ENCODE assay signal across 10 mouse cellular contexts in genomic region chr12:83303221-83303620, GRCm38 (mm10).
A peak's percentile ranks its signal among the peaks of the same experiment; 100 is the strongest.
DNase-seq lines count a peak whose midpoint lies in the region; ATAC-seq lines count a peak whose summit lies in the region.
"Had no signal": no experiment of that assay in that cellular context is flagged by ENCODE, and none has a peak within 500 bp of the region (broad histone marks: within the 10 kb centered on the region; RNA-seq: fewer than 3 reads in every experiment).

No protein-coding gene starts in this region.

- intact Hi-C loops in left cerebral cortex, postnatal 25 days (cut with DNase I) = no loop called here

- no peaks in the 10 kb centered on the region for H3K36me3 ChIP-seq in lung, embryonic 15.5 days
- H3K36me3 ChIP-seq in forebrain, embryonic 16.5 days (ENCODE audit: control insufficient read depth, insufficient read depth) = no peaks in the 10 kb centered on the region
- no peaks in the 10 kb centered on the region for H3K36me3 ChIP-seq in hindbrain, embryonic 15.5 days

- peak; percentile 24; the same call in 1 of the 2 replicates for ATAC-seq in lung, embryonic 15.5 days (ENCODE audit: borderline replicate concordance, extremely low read depth, low FRiP score, low TSS enrichment)
- no peak for ATAC-seq in forebrain, embryonic 16.5 days
- no peak for ATAC-seq in hindbrain, embryonic 15.5 days (ENCODE audit: low FRiP score, low read depth)
- ATAC-seq in megakaryocyte-erythroid progenitor cell, adult 5-6 weeks (replicated peaks; ENCODE audit: low FRiP score, low TSS enrichment, poor library complexity, severe bottlenecking) = no peak
- ATAC-seq: activated CD4-positive, CD25-positive, alpha-beta regulatory T cell, adult 4 months had no signal

- no peak overlapping the region for H3K4me3 ChIP-seq in lung, embryonic 15.5 days
- no peak overlapping the region for H3K4me3 ChIP-seq in forebrain, embryonic 16.5 days (replicated peaks; ENCODE audit: low read length)
- no peak overlapping the region for H3K4me3 ChIP-seq in hindbrain, embryonic 15.5 days
- H3K4me3 ChIP-seq: erythroblast, embryonic 14.5 days had no signal

- H3K9me3 ChIP-seq in lung, embryonic 15.5 days = no peaks in the 10 kb centered on the region
- H3K9me3 ChIP-seq in forebrain, embryonic 16.5 days (ENCODE audit: control insufficient read depth, low read length) = no peaks in the 10 kb centered on the region
- H3K9me3 ChIP-seq in hindbrain, embryonic 15.5 days = no peaks in the 10 kb centered on the region

- 64% methylated on average over 6 of the region's 6 CpGs for WGBS in lung, embryonic 15.5 days
- 52% methylated on average over 6 of the region's 6 CpGs for WGBS in forebrain, embryonic 16.5 days
- WGBS in hindbrain, embryonic 15.5 days = 49% methylated on average over 6 of the region's 6 CpGs

- H3K27me3 ChIP-seq in lung, embryonic 15.5 days = no peaks in the 10 kb centered on the region
- no peaks in the 10 kb centered on the region for H3K27me3 ChIP-seq in forebrain, embryonic 16.5 days (replicated peaks; ENCODE audit: control insufficient read depth, insufficient read depth, low read length)
- no peaks in the 10 kb centered on the region for H3K27me3 ChIP-seq in hindbrain, embryonic 15.5 days

- H3K4me1 ChIP-seq in lung, embryonic 15.5 days = no peaks in the 10 kb centered on the region
- peaks cover 18% of the 10 kb centered on the region for H3K4me1 ChIP-seq in forebrain, embryonic 16.5 days (replicated peaks; ENCODE audit: control insufficient read depth, insufficient read depth, low read length)
- H3K4me1 ChIP-seq in hindbrain, embryonic 15.5 days (replicated peaks) = peaks cover 21% of the 10 kb centered on the region

- no peak overlapping the region for H3K9ac ChIP-seq in lung, embryonic 15.5 days
- H3K9ac ChIP-seq in forebrain, embryonic 16.5 days (replicated peaks; ENCODE audit: low read depth, low read length) = peak overlapping the region; percentile 30; the same call in 1 of the 2 replicates
- 0 out of 2 replicates have a peak overlapping the region, but pooled peaks have one; percentile 17 for H3K9ac ChIP-seq in hindbrain, embryonic 15.5 days

- H3K27ac ChIP-seq in lung, embryonic 15.5 days = no peak overlapping the region
- peak overlapping the region; percentile 90 for H3K27ac ChIP-seq in forebrain, embryonic 16.5 days (ENCODE audit: low read length)
- H3K27ac ChIP-seq in hindbrain, embryonic 15.5 days (replicated peaks) = peak overlapping the region; percentile 91

- H3K4me2 ChIP-seq in lung, embryonic 15.5 days = no peak overlapping the region
- H3K4me2 ChIP-seq in forebrain, embryonic 16.5 days (ENCODE audit: low read length) = no peak overlapping the region
- peak overlapping the region; percentile 38 for H3K4me2 ChIP-seq in hindbrain, embryonic 15.5 days

- DNase-seq in lung, postnatal 10 days = no peak
- DNase-seq in retina, embryonic 14.5 days (ENCODE audit: low spot score) = peak; percentile 49
- no peak for DNase-seq in left cerebral cortex, postnatal 25 days (ENCODE audit: low spot score in 2 of 2)
- DNase-seq in adrenal gland, adult 8-10 months = no peak
